Mouse (Mus musculus) heart, adult 2 months (tissue): ENCODE measurements around the gene Prcp.

Experiments
- CTCF ChIP-seq: fragments of 200-600 bp; IDR thresholded peaks from 2 replicates; pipeline ENCODE4 v1.8.1; 2022; ENCODE audit warnings: antibody characterized with exemption, mild to moderate bottlenecking, moderate library complexity
- POLR2A ChIP-seq: fragments of 200-500 bp; IDR thresholded peaks from 2 replicates; pipeline ENCODE4 v1.6.1; 2011; ENCODE audit warnings: mild to moderate bottlenecking, low read depth, low read length, control low read depth; ENCODE audit not compliant: insufficient read depth

GRCm38 (mm10) chr7:92837226-92837625 lies 37.0 kb upstream of the Prcp start:
- TF ChIP-seq CTCF (no peak), POLR2A (no peak)
